Mouse (Mus musculus) Patski (cell line): Measurements from ENCODE around the gene Adra2b. TPM values are rescaled to one million over a fixed set of nuclear protein-coding genes. Genes with fewer than 3 reads are reported as not detected.

Experiments used
- ATAC-seq: fragments of 100-300 bp; one replicate; pipeline ENCODE4 v1.8.0; 2021
- CTCF ChIA-PET: fragments of 350-600 bp; sonication (Branson Sonifier 250); formaldehyde crosslinking; loops from one replicate; lab custom pipeline; 2022; ENCODE audit warnings: inconsistent platforms; lab: Charles Lee
- POLR2A ChIA-PET: fragments of 350-600 bp; sonication (Branson Sonifier 250); formaldehyde crosslinking; loops from one replicate; lab custom pipeline; 2022; ENCODE audit warnings: antibody characterized with exemption, inconsistent platforms; lab: Charles Lee
- DNase-seq: peaks from one replicate; pipeline ENCODE4 v3.0.0-alpha.2; 2011; ENCODE audit warnings: low read depth, low spot score
- H3K27me3 ChIP-seq: fragments of 371-371 bp; one replicate; pipeline ENCODE4 v1.5.1; 2021
- CTCF ChIP-seq: fragments of 100-300 bp; IDR thresholded peaks from one replicate; pipeline ENCODE4 v1.5.1; 2021
- in situ Hi-C: fragments of 300-500 bp; cut with MboI; formaldehyde crosslinking; loops from 3 replicates; pipeline ENCODE4 v1.11.1; 2018; ENCODE audit warnings: low pct_unique_long_range_greater_than_20kb, mixed read lengths
- polyA plus RNA-seq: library from polyadenylated mRNA; unstranded; gene quantifications from one replicate; pipeline ENCODE4 v1.2.3, GENCODE M21; 2021

The Adra2b gene
- polyA plus RNA-seq, 1 experiment from 2014 or later = not detected

- ATAC-seq = no peak
- H3K27me3 ChIP-seq = no peaks in the 10 kb centered on the region
- no peak for TF ChIP-seq CTCF
- in situ Hi-C loops = no loop called here
- ChIA-PET POLR2A (interaction anchor here (0.6 to 0.9 kb wide), 2 partner anchors 24 to 84 kb away, joined by 3 to 4 read pairs; no protein-coding TSS in a partner anchor), CTCF (no interaction called here)
- no peak for DNase-seq
Measured at GRCm38 (mm10) chr2:127338012-127338411, 25.0 kb upstream of the Adra2b start.

- ChIA-PET POLR2A (interaction anchor here (0.6 to 1.0 kb wide), 2 partner anchors 82 to 84 kb away, joined by 3 read pairs; no protein-coding TSS in a partner anchor), CTCF (no interaction called here)
- in situ Hi-C loops = no loop called here
- DNase-seq (no peak), ATAC-seq (no peak)
- no peaks in the 10 kb centered on the region for H3K27me3 ChIP-seq
- no peak for TF ChIP-seq CTCF
Measured at GRCm38 (mm10) chr2:127338416-127338815, 24.6 kb upstream of the Adra2b start, which contains the start of gene Astl. Gene Astl (plus strand): TSS chr2:127338639.

- no peak for ATAC-seq
- DNase-seq = no peak
- no peaks in the 10 kb centered on the region for H3K27me3 ChIP-seq
- TF ChIP-seq CTCF = no peak
- POLR2A ChIA-PET = interaction anchor here (0.6 to 1.0 kb wide), 2 partner anchors 82 to 85 kb away, joined by 3 read pairs; no protein-coding TSS in a partner anchor
- CTCF ChIA-PET = no interaction called here
- in situ Hi-C loops = no loop called here
Measured at GRCm38 (mm10) chr2:127338833-127339232, 24.2 kb upstream of the Adra2b start.

GRCm38 (mm10) chr2:127339262-127339661, 23.7 kb upstream of the Adra2b start:
- ATAC-seq (no peak), DNase-seq (no peak)
- in situ Hi-C loops = no loop called here
- no peaks in the 10 kb centered on the region for H3K27me3 ChIP-seq
- no peak for TF ChIP-seq CTCF
- CTCF ChIA-PET = no interaction called here
- POLR2A ChIA-PET = interaction anchor here (1.0 kb wide), 1 partner anchor 82 kb away, joined by 3 read pairs; no protein-coding TSS in a partner anchor

GRCm38 (mm10) chr2:127341159-127341558, 21.8 kb upstream of the Adra2b start:
- POLR2A ChIA-PET = interaction anchor here (0.6 kb wide), 1 partner anchor 27 kb away, joined by 9 read pairs; no protein-coding TSS in a partner anchor
- no peak for ATAC-seq
- CTCF ChIA-PET = interaction anchor here (0.6 to 2.3 kb wide), 11 partner anchors 25 to 290 kb away, joined by 3 to 15 read pairs (median 4); no protein-coding TSS in a partner anchor
- DNase-seq = no peak
- in situ Hi-C loops = loop anchor here (5.0 kb wide), 2 partner anchors 34 to 89 kb away; no protein-coding TSS in a partner anchor
- H3K27me3 ChIP-seq = no peaks in the 10 kb centered on the region
- no peak for TF ChIP-seq CTCF

GRCm38 (mm10) chr2:127346334-127346733, 16.7 kb upstream of the Adra2b start:
- H3K27me3 ChIP-seq = no peaks in the 10 kb centered on the region
- ChIA-PET CTCF (interaction anchor here (0.7 to 1.5 kb wide), 6 partner anchors 10 to 101 kb away, joined by 3 to 4 read pairs (median 3); partner anchors contain the start of gene Adra2b), POLR2A (interaction anchor here (0.7 kb wide), 1 partner anchor 95 kb away, joined by 3 read pairs; no protein-coding TSS in a partner anchor)
- ATAC-seq = peak; percentile 45
- TF ChIP-seq CTCF = peak; percentile 74
- in situ Hi-C loops = no loop called here
- no peak for DNase-seq

GRCm38 (mm10) chr2:127347147-127347985, 15.6 kb upstream of the Adra2b start:
- no peak for TF ChIP-seq CTCF
- ChIA-PET POLR2A (no interaction called here), CTCF (interaction anchor here (1.2 kb wide), 1 partner anchor 49 kb away, joined by 4 read pairs; no protein-coding TSS in a partner anchor)
- in situ Hi-C loops = no loop called here
- no peaks in the 10 kb centered on the region for H3K27me3 ChIP-seq
- ATAC-seq (no peak), DNase-seq (no peak)

- ATAC-seq = no peak
- CTCF ChIA-PET = no interaction called here
- TF ChIP-seq CTCF = no peak
- DNase-seq = no peak
- H3K27me3 ChIP-seq = no peaks in the 10 kb centered on the region
- POLR2A ChIA-PET = no interaction called here
- in situ Hi-C loops = loop anchor here (25.0 kb wide), 1 partner anchor 208 kb away; no protein-coding TSS in a partner anchor
Measured at GRCm38 (mm10) chr2:127353881-127354280, 9.1 kb upstream of the Adra2b start.

- DNase-seq (no peak), ATAC-seq (peak; percentile 19)
- ChIA-PET CTCF (interaction anchor here (0.7 to 2.4 kb wide), 19 partner anchors 11 to 195 kb away, joined by 3 to 12 read pairs (median 4); partner anchors contain the start of gene Gpat2), POLR2A (interaction anchor here (1.2 kb wide), 1 partner anchor 67 kb away, joined by 3 read pairs; no protein-coding TSS in a partner anchor)
- no peak for TF ChIP-seq CTCF
- H3K27me3 ChIP-seq = peaks cover 59% of the 10 kb centered on the region
- in situ Hi-C loops = loop anchor here (5.0 to 25.0 kb wide), 2 partner anchors 64 to 199 kb away; partner anchors contain the start of gene Gpat2
Measured at GRCm38 (mm10) chr2:127363282-127363652, 259 bp downstream of the Adra2b start.

GRCm38 (mm10) chr2:127363696-127364095, 688 bp downstream of the Adra2b start:
- no peak for DNase-seq
- no peak for TF ChIP-seq CTCF
- CTCF ChIA-PET = interaction anchor here (1.0 to 2.0 kb wide), 6 partner anchors 11 to 138 kb away, joined by 3 to 9 read pairs (median 4); partner anchors contain the start of gene Gpat2
- peak; percentile 9 for ATAC-seq
- H3K27me3 ChIP-seq = peaks cover 59% of the 10 kb centered on the region
- in situ Hi-C loops = loop anchor here (5.0 to 25.0 kb wide), 2 partner anchors 64 to 199 kb away; partner anchors contain the start of gene Gpat2
- POLR2A ChIA-PET = no interaction called here
